Mouse (Mus musculus) liver, postnatal 0 days (tissue): ENCODE results near the gene Tmem235.

Experiments
- CTCF ChIP-seq: sonication (generic); IDR thresholded peaks from 2 replicates; pipeline ENCODE4 v1.5.1; 2016; ENCODE audit warnings: antibody characterized with exemption, low read depth
- EP300 ChIP-seq: IDR thresholded peaks from 2 replicates; pipeline ENCODE4 v1.6.1; 2016; ENCODE audit warnings: antibody characterized with exemption, low read depth, mild to moderate bottlenecking

DNA sequence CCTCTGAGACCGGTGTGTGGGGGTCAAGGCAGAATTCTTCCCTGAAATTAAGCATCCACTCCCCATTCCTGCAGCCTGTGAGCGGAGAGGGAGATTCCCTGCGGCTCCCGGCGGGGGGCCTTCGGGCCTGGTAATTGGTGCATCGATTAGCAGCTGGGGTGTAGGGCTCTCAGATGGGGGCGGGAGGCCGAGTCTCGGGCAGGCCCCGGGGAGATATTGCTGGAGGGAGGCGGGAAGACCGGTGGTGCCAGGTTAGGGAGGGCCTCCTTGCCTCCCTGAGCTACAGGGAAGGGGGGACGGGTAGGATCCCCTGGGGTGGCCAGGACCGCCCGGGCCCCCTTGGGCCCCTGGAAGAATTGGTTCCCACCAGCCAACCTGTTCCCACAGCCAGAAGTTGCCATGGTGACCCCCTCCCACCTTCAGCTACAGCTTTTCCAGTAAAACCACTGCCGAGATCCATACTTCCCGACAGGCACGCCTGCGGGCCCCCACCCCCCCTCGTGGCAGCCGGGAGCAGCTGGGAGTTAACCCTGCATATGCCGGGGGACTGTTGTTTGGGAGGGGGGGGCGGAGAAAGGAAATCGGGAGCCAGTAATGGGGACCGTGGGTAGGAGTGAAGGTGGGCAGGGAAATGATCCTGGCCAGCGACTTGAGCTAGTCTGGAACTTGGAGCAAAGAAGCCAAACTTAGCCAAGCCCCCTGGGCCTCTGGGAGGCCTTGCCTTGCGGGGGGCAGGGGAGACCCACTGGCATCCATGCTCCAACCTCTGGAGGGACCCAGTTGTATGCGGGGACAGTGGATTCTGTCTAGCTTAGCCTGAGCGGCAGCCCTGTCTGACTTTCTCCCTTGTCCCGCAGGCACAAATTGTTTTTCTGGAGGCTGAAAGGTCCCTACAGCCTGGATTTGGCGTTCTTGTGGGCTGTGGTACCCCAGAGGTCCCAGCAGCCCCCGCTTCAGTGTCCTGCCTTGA is 28.6 kb downstream of the Tmem235 start:
- TF ChIP-seq CTCF (0 out of 2 replicates have a peak, but pooled peaks have one; percentile 2), EP300 (no peak)
